Mouse (Mus musculus): Measurements from ENCODE around the gene Il3ra. TPM values are rescaled to one million over a fixed set of nuclear protein-coding genes. Genes with fewer than 3 reads are reported as not detected.

Gene Il3ra
- total RNA-seq, 2 experiments from 2014 or later, result 5.6 to 8.0 TPM

DNA sequence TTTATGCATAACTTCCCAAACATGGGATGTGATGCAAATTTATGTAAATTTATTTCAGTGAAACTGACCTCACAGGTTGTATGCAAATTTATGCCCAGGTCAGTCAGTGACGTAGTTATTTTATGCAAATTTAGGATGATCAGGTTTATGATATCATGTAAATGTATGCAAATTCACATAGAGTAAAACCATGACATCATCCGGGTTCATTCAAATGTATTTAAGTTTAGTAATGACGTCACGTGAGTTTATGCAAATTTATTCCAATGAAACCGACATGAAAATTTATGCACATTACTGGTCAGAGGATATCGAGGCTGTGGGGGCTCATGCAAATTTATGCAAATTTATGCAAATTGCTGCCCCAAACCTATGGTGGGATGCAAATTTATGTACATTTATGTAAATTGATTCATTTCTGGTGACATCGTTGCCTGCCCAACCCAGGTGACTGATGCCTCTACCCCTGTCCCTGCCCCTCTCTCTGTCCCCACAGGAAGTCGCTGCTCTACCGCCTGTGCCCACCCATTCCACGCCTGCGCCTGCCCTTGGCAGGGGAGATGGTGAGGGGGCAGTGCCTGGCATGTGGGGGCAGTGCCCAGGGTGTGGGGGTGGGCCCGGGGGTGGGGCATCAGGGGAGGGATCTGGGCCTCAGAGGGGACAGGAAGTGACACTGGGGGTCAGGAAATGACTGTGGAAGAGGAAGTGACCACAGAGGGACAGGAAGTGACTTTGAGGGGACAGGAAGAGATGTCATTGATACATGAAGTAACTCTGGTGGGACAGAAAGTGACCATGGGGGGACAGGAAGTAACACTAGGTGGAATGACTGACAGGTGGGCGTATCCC, 8.7 kb downstream of the Il3ra start:
- DNase-seq (ENCODE audit: low spot score in 2 of 2), result no peak

DNA sequence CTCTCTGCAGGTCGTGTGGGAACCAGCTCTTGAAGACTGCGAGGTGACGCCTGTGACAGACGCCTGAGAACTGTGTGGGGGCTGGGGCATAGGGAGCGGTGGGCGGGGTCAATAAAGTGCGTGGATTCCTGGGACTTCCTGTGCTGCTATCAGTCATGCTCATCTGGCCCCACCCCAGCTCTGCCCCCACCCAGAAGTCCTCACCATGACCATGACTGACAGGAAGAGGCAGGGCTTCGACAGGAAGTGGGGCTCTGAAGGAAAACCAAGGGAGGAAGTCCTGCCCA, 9.2 kb downstream of the Il3ra start:
- DNase-seq (ENCODE audit: low spot score in 2 of 2), result no peak

DNA sequence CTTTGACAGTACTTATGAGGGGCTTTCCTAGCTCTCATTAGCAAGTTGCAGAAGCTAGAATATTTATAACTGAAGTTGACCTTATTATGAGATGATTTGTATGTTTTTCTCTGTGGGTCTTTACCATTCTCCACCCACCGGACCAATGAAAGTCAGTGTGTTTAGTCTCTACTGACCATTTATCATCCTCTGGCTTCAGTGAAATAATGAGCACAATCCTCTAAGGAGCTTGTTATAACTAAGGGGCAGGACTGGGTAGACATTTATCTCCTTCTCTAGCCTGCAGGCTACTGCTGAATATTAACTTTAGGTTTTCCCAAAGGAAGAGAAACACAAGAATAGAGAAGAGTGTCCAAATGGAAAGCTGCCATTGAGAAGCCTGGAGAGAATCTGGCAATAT, 49.5 kb downstream of the Il3ra start:
- DNase-seq (ENCODE audit: low spot score in 2 of 2), result no peak

DNA sequence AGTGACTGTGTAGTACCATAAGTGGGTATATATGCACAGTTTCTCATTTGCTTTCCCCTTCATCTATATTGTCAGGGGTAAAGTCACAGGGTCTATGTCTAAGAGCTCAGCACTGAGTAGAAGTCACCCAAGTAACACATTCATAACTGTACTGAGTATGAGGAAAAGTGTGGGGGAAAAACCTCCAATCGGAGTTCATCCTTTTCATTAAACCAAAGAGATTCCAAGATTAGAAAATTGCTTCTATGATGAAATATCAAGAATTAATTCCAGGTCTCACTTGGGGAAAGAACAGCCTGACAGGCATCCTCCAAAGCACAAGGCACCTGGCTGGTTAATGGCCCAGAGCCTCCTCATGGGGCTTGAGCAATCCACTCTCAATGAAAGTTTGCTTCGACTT, 54.9 kb downstream of the Il3ra start, which contains the start of gene Olfr721-ps1:
Gene Olfr721-ps1 (plus strand): TSS at position 301 of the 400 bp plus-strand sequence.
- no peak for DNase-seq (ENCODE audit: low spot score in 2 of 2)

Other genes starting within 250 kb of the Il3ra start
- 100 to 1,000 TPM; 109 to 127 TPM for gene Psmd6, start 225.3 kb upstream of the Il3ra start, total RNA-seq (2021)
- not detected for gene Olfr720, start 159.4 kb upstream of the Il3ra start, total RNA-seq (2021)
- not detected for gene Olfr31, start 23.4 kb upstream of the Il3ra start, total RNA-seq (2021)
- gene Olfr721-ps1, start 55.0 kb downstream of the Il3ra start, total RNA-seq (2021), result not detected

Data from adrenal gland, adult 18-20 months (tissue).